Mouse (Mus musculus) hindbrain, embryonic 13.5 days (tissue): ENCODE measurements at regions not wholly inside any gene's neighbourhood (a gene's known extent, or its start where the extent isn't known, plus 50 kb on each side); places are given as distances from the start of the nearest gene placed in this dataset.

ENCODE experiments used
- ATAC-seq: fragments of 200-750 bp; cut with Nextera tagmentation; 2 replicates; pipeline ENCODE4 v1.8.0; 2017; ENCODE audit warnings: moderate TSS enrichment; ENCODE audit not compliant: low FRiP score
- H3K27ac ChIP-seq: fragments of 300-500 bp; sonication (generic); 2 replicates; pipeline ENCODE4 v1.5.1; 2015; ENCODE audit warnings: inconsistent platforms, mild to moderate bottlenecking, moderate library complexity
- H3K27me3 ChIP-seq: fragments of 300-500 bp; sonication (generic); 2 replicates; pipeline ENCODE4 v1.6.1; 2015; ENCODE audit warnings: mild to moderate bottlenecking, inconsistent platforms
- H3K36me3 ChIP-seq: fragments of 300-500 bp; sonication (generic); 2 replicates; pipeline ENCODE4 v1.6.1; 2015; ENCODE audit warnings: mild to moderate bottlenecking, inconsistent platforms
- H3K4me1 ChIP-seq: fragments of 300-500 bp; sonication (generic); replicated peaks from 2 replicates; pipeline ENCODE4 v1.6.1; 2015; ENCODE audit warnings: inconsistent platforms
- H3K4me2 ChIP-seq: fragments of 300-500 bp; sonication (generic); 2 replicates; pipeline ENCODE4 v1.6.1; 2015; ENCODE audit warnings: inconsistent platforms, mild to moderate bottlenecking, moderate library complexity
- H3K4me3 ChIP-seq: fragments of 300-500 bp; sonication (generic); 2 replicates; pipeline ENCODE4 v1.5.1; 2015; ENCODE audit warnings: mild to moderate bottlenecking, inconsistent platforms
- H3K9ac ChIP-seq: fragments of 300-500 bp; sonication (generic); 2 replicates; pipeline ENCODE4 v1.6.1; 2015; ENCODE audit warnings: mild to moderate bottlenecking, inconsistent platforms
- H3K9me3 ChIP-seq: fragments of 300-500 bp; sonication (generic); 2 replicates; pipeline ENCODE4 v1.6.1; 2016; ENCODE audit warnings: inconsistent platforms
- WGBS: fragments of 180-500 bp; shearing (Covaris S2); methylation state at CpG from one replicate; pipeline ENCODE4 v1.1.7; 2015; 5-methylcytosine and 5-hydroxymethylcytosine counted together

DNA sequence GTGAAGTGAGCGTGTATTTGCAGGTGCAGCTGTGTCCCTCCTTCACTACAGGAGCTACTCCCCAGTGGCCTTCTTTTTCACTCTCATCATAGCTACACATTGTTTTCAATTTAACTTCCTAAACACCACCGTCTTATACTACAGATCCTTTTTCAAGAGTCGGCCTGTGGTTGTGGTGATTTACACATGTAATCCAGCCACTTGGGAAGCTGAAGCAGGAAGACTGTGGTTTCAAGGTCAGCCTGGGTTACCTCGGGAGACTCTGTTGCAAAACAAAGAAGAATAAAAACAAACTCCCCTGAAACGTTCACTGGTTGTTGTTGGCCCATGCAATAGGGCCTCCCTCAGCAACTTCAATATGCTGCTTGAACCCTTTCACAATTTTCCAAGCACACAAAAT, 153.8 kb upstream of the Kcnh8 start:
- Histone ChIP-seq H3K4me2 (no peak overlapping the region), H3K27me3 (no peaks in the 10 kb centered on the region), H3K9ac (no peak overlapping the region), H3K4me1 (no peaks in the 10 kb centered on the region), H3K9me3 (no peaks in the 10 kb centered on the region), H3K36me3 (no peaks in the 10 kb centered on the region), H3K4me3 (no peak overlapping the region), H3K27ac (no peak overlapping the region)
- ATAC-seq = no peak
- WGBS = 79% methylated on average over 5 of the region's 5 CpGs

DNA sequence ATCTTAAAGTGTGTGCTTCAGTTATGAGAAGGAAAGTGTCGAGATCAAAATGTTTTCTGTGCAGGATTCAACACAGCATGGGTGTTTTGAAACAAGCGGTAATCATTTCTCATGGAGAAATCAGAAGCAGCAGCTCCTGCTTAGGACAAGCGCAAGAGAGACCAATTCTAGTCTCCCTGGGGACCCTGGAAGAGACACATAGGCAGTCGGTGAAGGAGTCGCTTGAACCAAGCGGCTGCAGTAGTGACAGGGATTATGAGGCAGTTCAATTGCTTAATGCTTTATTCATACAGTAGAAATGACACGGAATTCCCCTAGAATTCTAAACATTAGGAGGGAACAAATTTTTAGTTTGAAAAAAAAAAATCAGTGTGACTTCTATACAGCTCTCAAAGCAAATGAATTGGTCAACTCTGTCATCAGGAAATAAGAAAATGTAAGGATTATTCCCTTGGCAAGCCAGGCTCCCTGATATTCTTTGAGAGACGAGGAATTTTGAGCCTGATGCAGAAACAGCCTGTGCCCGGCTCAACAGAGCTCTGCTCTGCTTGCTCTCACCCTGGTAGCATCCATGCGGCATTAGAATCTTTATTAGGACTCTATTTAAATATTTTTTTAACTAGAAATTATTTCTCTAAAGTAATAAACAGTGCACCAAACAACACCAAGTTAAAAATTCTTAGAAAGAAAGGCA, 143.1 kb upstream of the Kcnh8 start:
- Histone ChIP-seq H3K4me2 (peak overlapping the region; percentile 33), H3K9me3 (no peaks in the 10 kb centered on the region), H3K4me1 (peaks cover 9% of the 10 kb centered on the region), H3K4me3 (no peak overlapping the region), H3K27ac (0 out of 2 replicates have a peak overlapping the region, but pooled peaks have one; percentile 58), H3K36me3 (no peaks in the 10 kb centered on the region), H3K27me3 (no peaks in the 10 kb centered on the region), H3K9ac (no peak overlapping the region)
- ATAC-seq = peak; percentile 46; the same call in 1 of the 2 replicates
- 35% methylated on average over 10 of the region's 10 CpGs for WGBS

GRCm38 (mm10) chr17:52459997-52460387, 142.5 kb upstream of the Kcnh8 start:
- Histone ChIP-seq H3K9me3 (no peaks in the 10 kb centered on the region), H3K36me3 (no peaks in the 10 kb centered on the region), H3K9ac (no peak overlapping the region), H3K27ac (no peak overlapping the region), H3K4me3 (no peak overlapping the region), H3K4me2 (no peak overlapping the region), H3K4me1 (peaks cover 9% of the 10 kb centered on the region), H3K27me3 (no peaks in the 10 kb centered on the region)
- 58% methylated on average over 5 of the region's 5 CpGs for WGBS
- ATAC-seq = peak; percentile 38; the same call in 1 of the 2 replicates

DNA sequence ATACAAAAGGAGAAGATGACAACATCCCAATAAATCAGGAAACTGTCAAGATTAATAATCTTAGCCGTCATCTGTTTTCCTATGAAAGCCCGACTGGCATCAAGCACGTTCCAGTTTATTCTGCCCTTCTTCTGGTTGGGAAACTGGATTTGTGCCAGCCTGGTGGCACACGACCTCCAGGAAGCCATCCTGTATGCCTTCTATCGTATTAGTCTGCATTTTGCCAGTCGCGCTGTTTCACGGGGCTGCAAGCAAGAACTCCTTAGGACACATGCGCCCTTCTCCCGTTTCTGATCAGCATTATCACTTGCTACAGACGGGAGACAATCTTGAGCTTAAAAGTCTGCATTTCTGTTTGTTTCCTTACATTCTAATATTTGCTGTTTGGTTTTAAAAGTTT, 141.2 kb upstream of the Kcnh8 start:
- Histone ChIP-seq H3K9ac (no peak overlapping the region), H3K4me2 (no peak overlapping the region)

GRCm38 (mm10) chr17:52461709-52462141, 140.8 kb upstream of the Kcnh8 start:
- H3K4me2 ChIP-seq = no peak overlapping the region
- peaks cover 9% of the 10 kb centered on the region for H3K4me1 ChIP-seq
- peak; percentile 49; the same call in 1 of the 2 replicates for ATAC-seq
- WGBS = 32% methylated on average over 6 of the region's 6 CpGs
- H3K9ac ChIP-seq = no peak overlapping the region
- no peak overlapping the region for H3K4me3 ChIP-seq
- no peaks in the 10 kb centered on the region for H3K9me3 ChIP-seq
- H3K36me3 ChIP-seq = no peaks in the 10 kb centered on the region
- no peak overlapping the region for H3K27ac ChIP-seq
- no peaks in the 10 kb centered on the region for H3K27me3 ChIP-seq

More for the DNA sequence above, 141.2 kb upstream of the Kcnh8 start:
- 44% methylated on average over 11 of the region's 11 CpGs for WGBS
- Histone ChIP-seq H3K4me3 (no peak overlapping the region), H3K4me1 (peaks cover 9% of the 10 kb centered on the region), H3K9me3 (no peaks in the 10 kb centered on the region), H3K36me3 (no peaks in the 10 kb centered on the region), H3K27ac (0 out of 2 replicates have a peak overlapping the region, but pooled peaks have one; percentile 3), H3K27me3 (no peaks in the 10 kb centered on the region)
- no peak for ATAC-seq

DNA sequence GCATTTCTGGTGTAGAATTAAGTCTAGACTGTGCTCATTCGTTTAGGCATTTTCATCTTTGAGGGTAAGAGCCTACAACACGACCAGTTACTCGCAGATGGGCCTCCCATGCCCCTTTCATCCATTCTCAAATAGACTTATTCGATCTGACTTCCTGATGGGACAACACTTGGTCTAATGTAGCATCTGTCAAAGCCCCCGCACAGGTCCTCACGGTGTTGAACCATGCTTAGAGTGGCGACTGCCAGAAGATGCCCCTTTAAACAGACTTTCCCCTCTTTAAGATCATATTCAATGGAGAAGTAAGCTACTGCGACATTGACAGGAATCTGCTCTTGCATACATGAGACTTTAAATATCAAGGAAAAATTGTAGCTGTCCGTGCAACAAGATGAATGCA, 140.1 kb upstream of the Kcnh8 start:
- Histone ChIP-seq H3K9me3 (no peaks in the 10 kb centered on the region), H3K27me3 (no peaks in the 10 kb centered on the region), H3K4me1 (peaks cover 9% of the 10 kb centered on the region), H3K4me3 (no peak overlapping the region), H3K36me3 (no peaks in the 10 kb centered on the region), H3K4me2 (no peak overlapping the region), H3K27ac (no peak overlapping the region), H3K9ac (no peak overlapping the region)
- WGBS = 77% methylated on average over 9 of the region's 9 CpGs
- no peak for ATAC-seq

DNA sequence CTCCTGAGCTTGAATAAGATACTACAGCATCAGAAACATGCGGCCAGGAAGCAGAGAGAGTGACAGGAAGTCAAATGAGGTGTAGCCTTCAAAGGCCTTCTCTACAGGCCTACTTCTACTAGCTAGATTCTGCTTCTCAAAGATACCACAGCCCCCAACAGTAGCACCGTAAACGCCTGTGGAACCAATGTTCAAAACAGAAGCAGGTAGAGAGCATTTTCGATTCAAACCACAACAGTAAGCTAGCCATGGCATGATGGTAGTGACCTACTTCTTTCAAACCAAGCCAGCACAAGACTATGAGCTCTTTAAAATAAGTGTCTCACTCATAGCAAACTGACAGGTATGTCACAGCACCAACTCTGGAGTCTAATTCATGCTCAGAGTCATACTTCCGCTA, 134.0 kb upstream of the Kcnh8 start:
- no peak overlapping the region for H3K4me2 ChIP-seq
- no peaks in the 10 kb centered on the region for H3K36me3 ChIP-seq
- H3K9me3 ChIP-seq = no peaks in the 10 kb centered on the region
- no peaks in the 10 kb centered on the region for H3K4me1 ChIP-seq
- ATAC-seq = no peak
- no peak overlapping the region for H3K4me3 ChIP-seq
- H3K9ac ChIP-seq = no peak overlapping the region
- no peaks in the 10 kb centered on the region for H3K27me3 ChIP-seq
- H3K27ac ChIP-seq = no peak overlapping the region
- 95% methylated on average over 5 of the region's 5 CpGs for WGBS

DNA sequence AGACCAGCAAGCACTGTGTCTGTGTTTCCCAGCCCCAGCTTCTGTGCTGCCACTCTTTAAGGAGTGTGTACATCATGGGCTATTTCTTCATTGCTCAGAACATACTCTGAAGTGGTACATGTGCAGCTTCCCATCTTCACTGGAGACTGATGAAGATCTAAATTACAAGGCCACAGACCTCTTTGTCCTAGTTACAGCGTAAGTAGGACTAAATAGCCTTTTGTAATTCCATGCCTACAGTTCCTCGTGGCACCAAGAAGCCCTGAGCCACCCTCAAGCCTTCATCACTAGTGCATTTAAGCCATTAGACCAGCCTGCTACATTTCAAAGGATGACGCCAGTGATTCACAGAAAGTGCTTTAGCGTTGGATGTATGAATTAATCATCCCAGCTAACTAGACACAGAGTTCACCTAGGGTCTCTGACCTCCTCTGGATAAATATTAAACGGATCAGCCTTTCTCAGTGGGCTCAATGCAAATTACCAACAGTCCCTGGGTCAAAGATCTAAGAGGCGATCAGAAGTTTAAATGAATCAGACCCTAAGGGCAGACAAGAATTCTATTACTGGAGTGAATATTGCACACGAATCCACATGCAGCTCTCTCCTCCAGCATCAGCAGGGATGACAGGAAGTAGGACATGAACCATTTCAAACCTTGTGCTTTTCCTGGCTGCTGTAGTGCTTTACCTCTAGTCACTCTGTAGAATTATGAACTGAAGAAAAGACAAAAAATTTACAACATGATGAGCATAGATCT, 123.0 kb upstream of the Kcnh8 start:
- H3K4me2 ChIP-seq = no peak overlapping the region
- H3K4me1 ChIP-seq = peaks cover 8% of the 10 kb centered on the region
- H3K36me3 ChIP-seq = no peaks in the 10 kb centered on the region
- H3K27ac ChIP-seq = peak overlapping the region; percentile 61; the same call in 1 of the 2 replicates
- WGBS = 24% methylated on average over 7 of the region's 7 CpGs
- H3K9ac ChIP-seq = no peak overlapping the region
- no peak overlapping the region for H3K4me3 ChIP-seq
- H3K9me3 ChIP-seq = no peaks in the 10 kb centered on the region
- peak; percentile 54 for ATAC-seq
- no peaks in the 10 kb centered on the region for H3K27me3 ChIP-seq

GRCm38 (mm10) chr17:52480087-52480638, 122.3 kb upstream of the Kcnh8 start:
- H3K9me3 ChIP-seq = no peaks in the 10 kb centered on the region
- H3K4me2 ChIP-seq = no peak overlapping the region
- no peaks in the 10 kb centered on the region for H3K27me3 ChIP-seq
- peak overlapping the region; percentile 61; the same call in 1 of the 2 replicates for H3K27ac ChIP-seq
- peak; percentile 24; the same call in 1 of the 2 replicates for ATAC-seq
- no peak overlapping the region for H3K9ac ChIP-seq
- H3K4me1 ChIP-seq = peaks cover 8% of the 10 kb centered on the region
- no peaks in the 10 kb centered on the region for H3K36me3 ChIP-seq
- WGBS = 34% methylated on average over 5 of the region's 5 CpGs
- no peak overlapping the region for H3K4me3 ChIP-seq

DNA sequence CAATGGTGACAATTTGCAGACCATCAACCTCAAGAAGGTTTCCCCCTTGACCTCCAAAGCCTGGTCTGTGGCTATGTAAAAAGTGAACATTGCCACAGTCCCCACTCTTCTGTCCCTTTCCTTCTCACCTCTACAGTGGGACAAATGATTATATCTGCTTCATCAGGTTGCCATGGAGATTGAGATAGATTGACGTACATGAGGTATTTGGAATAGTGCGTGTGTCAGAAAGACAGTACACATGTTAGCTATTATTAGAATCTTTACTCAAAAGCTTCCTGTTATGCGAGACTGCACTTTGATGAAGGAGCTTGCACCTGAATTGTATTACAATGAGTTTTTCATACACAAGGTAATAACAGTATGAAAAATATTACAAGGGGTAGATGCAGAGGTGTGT, 95.7 kb upstream of the Kcnh8 start:
- ATAC-seq = no peak
- Histone ChIP-seq H3K4me1 (no peaks in the 10 kb centered on the region), H3K9ac (no peak overlapping the region), H3K4me3 (no peak overlapping the region), H3K36me3 (no peaks in the 10 kb centered on the region), H3K27ac (no peak overlapping the region), H3K4me2 (no peak overlapping the region), H3K27me3 (no peaks in the 10 kb centered on the region), H3K9me3 (no peaks in the 10 kb centered on the region)
- 85% methylated on average over 3 of the region's 3 CpGs for WGBS

DNA sequence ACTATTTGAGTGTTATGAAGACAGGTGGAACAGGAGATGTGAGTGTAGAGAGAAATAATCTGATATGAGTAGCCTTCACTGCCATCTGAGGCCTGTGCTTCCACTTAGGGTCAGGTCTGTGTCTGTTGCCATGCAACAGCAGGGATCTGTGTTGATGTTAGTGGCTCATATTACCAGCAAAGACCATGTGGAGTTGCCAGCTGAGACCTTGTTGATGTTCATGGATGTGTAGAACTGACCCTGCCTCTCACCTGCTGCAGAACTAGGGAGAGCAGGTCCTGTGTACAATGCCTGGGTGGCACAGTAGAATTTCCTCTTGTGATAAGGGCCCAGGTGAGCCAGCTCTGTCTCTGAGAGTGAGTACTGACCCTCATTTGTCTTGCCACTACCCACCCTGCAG, 72.2 kb upstream of the Kcnh8 start:
- no peaks in the 10 kb centered on the region for H3K4me1 ChIP-seq
- no peak overlapping the region for H3K4me2 ChIP-seq
- no peak for ATAC-seq
- H3K4me3 ChIP-seq = no peak overlapping the region
- no peaks in the 10 kb centered on the region for H3K27me3 ChIP-seq
- H3K36me3 ChIP-seq = no peaks in the 10 kb centered on the region
- H3K9ac ChIP-seq = no peak overlapping the region
- no peaks in the 10 kb centered on the region for H3K9me3 ChIP-seq
- H3K27ac ChIP-seq = no peak overlapping the region
